Mouse (Mus musculus): Measurements from ENCODE around the gene Tubg1.
A peak's percentile ranks its signal among the peaks of the same experiment; 100 is the strongest.
"Not testable (repeated sequence)": the region's sequence is repeated elsewhere in the genome, so short reads cannot be mapped to it uniquely, and the experiment has no call there.

Gene Tubg1

DNA sequence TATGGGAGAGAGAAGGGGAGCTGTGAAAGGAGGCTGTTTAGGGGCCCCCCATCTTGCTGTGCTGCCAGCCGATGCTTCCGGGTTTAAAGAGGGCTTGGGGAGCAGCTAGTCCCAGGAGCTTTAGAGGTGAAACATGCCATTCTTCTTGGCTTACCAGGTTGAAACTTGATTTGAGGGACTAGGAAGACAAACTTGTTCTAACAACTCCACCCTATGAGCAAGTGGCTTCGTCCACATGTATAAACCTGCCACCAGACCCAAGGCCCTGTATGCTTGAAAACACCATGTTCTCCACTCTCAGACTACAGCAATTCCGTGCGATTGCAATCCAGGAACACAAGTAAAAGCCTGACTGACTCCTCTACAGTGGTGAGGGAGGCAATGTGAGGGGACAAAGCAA lies 16.7 kb upstream of the Tubg1 start:
- DNase-seq: no peak

DNA sequence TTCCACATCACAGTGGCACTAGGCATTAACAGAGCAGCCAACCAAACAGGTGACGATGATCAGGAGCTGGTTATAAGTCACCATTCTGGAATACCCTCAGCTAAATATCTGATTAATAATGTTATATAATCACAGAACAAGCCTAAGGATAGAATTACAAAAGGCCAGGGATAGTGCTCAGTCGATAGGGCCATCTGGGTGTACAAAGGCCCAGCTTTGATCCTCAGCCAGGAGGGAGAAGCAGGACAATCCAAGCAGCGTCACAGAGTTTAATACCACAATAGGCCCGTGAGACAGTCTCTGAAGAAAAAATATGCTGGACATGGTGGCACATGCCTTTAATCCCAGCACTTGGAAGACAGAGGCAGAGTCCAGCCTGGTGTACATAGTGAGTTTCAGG lies 10.4 kb upstream of the Tubg1 start:
- DNase-seq: no peak

DNA sequence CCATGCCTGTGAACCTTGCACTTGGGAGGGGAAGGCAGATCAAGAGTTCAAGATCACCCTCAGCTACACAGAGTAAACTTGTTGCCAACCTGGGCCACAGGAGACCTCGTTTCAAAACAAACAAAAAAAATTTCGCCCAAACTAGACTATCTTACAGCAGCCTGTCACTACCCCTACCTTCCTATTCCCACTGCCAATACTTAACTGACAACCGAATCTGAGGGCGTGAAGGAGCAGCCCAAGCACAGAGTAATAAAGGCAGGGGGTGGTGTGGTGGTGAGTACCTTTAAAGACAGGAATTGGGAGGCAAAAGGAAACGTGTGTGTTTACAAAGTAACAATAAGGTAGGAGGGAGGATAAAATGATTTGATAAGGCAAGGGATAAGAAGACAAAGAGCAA lies 9.0 kb upstream of the Tubg1 start:
- DNase-seq: no peak

DNA sequence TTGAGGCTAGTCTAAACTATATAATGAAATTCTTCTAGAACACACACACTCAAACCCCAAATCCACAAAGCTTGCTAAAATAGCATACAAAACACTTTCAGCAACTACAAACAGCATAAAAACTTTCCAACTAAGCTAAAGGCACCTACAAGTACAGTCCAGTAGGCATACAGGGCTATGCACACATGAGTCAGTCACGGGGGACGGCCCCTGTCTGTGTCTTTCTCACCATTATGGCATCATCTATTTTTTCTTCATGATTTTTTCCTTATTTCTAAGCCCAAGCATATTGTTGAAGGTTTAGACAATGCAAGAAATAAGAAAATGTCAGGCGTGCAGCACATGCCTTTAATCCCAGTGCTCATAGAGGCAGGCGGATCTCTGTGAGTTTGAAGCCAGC lies 8.6 kb upstream of the Tubg1 start:
- DNase-seq: no peak

DNA sequence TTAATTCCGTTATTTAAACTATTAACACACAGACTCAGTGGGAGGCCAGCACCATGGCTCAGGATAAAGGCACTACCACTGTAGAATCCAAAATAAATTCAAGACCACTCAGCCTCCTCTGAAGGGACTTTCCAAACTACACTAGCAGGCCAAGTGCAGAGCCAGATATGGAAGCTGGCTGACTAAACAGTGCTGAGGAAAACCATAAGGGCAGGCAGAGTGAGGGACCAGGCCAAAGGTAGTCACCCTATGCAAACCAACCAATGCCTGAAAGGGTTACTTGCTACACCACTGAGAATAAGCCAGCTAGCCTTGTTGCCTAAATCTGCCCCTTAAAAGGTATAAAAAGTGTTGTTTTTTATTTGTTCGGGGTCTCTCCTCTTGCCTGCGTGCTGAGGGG lies 7.6 kb upstream of the Tubg1 start:
- DNase-seq: no peak

DNA sequence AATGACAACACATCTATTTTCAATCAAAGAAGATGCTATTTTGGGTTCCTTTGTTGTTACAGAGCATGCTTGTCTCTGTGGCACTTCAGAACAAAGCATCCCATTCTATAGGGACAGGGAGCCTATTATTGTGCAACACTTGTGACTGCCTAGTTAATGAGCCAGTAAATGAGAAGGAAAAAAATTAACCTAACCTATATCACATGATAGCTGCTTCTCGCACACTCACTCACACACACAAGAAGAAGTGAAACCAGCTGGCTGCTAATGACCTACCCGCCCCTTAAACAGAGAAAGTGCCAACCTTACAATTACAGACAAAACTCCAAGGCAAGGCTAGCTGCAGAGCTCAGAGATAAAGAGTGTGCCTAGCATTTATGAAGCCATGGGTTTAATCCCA lies 4.2 kb upstream of the Tubg1 start:
- DNase-seq: no peak

DNA sequence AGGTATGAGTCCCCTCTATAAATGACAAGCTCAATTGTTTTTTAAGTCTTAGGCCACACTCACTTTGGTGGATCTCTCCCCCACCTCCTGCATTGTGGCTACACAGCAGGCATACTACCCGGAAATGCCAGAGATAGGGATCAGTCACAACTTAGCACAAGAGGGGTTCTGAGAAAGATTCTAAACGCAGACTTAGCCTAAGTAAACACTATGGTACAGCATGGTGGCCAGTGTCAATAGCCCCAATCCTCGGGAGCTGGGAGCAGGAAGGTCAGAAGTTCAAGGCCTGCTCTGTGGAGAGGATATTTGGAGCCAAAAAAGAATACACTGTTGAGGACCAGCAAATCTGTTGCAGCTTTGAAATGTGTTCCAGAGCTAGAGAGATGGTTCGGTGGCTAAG lies 1.6 kb upstream of the Tubg1 start:
- no peak for DNase-seq

DNA sequence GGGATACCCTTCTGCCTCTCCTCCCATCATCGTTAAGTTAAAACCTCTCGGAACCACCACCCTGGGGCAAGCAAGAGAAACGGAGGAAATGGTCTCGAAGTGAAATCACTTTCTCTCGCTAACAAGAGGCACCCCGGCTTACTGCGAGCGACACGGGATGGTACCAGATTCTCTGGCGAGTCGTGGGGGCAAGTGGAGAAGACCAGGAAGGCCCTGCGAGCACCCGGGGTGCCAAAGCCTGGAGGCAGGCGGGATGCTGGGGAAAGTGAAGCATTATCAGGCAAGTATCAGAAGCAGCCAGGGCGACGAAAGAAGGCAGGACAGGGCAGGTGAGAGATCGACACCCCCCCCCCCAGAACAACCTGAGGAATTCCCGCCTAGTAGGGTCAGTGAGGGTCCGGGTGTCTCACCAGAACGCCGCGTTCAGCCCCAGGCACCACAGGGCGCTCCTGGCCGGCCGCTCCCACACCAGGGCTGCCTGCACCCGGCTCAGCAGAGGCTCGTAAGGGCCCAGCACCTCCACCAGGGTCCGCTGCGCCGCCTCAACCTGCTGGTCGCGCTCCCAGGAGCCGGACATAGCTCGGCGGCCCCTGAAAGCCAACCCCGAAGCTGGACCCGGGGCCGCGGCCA lies 492 bp upstream of the Tubg1 start:
- DNase-seq: peak; percentile 12

DNA sequence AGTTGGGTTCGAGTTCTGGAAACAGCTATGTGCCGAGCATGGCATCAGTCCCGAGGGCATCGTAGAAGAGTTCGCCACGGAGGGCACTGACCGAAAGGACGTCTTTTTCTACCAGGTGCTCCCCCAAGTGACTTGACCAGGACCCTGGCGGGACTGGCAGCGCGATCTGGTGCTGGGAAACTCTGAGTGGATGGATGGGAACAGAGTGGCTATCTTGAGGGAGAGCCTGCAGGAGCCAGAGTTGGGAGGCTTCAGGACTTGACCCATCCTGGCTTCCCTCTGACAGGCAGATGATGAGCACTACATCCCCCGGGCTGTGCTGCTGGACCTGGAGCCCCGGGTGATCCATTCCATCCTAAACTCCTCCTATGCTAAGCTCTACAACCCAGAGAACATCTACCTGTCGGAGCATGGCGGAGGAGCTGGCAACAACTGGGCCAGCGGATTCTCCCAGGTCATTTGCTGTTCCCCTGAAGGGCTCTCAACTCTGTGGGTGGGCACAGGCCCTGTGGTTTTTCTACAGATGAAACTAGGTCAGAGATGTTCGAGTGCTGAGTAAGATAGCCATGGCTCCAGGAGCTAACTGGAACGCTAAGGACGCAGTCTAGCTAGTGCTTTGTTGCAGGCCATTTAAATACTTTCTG lies 929 bp downstream of the Tubg1 start:
- DNase-seq: peak; percentile 17

DNA sequence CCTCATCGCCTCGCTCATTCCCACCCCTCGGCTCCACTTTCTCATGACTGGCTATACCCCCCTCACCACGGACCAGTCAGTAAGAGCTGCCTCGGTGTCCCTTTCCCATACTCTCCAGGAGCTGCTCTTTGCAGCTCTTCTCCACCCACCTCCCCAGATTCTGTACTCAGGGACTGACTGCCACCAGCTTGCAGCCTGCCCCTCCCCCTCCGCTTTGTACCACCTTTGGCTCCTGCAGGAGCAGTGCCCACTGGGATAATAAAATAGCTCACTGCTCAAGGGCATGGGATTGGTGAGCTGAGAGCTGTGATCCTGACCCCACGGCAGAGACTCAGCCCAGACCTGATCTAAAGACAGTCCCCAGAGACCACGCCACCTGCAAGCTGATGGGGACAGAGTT lies 4.8 kb downstream of the Tubg1 start:
- not testable (repeated sequence) for DNase-seq

DNA sequence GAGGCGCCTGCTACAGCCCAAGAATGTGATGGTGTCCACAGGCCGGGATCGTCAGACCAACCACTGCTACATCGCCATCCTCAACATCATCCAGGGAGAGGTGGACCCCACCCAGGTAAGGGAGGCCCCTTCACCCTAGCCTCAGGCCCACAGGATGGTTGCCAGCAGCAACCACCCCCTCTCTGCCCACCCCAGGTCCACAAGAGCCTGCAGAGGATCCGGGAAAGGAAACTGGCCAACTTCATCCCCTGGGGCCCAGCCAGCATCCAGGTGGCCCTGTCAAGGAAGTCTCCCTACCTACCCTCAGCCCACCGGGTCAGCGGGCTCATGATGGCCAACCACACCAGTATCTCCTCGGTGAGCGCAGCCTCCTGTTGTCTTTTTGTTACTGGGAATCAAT lies 5.3 kb downstream of the Tubg1 start:
- not testable (repeated sequence) for DNase-seq

DNA sequence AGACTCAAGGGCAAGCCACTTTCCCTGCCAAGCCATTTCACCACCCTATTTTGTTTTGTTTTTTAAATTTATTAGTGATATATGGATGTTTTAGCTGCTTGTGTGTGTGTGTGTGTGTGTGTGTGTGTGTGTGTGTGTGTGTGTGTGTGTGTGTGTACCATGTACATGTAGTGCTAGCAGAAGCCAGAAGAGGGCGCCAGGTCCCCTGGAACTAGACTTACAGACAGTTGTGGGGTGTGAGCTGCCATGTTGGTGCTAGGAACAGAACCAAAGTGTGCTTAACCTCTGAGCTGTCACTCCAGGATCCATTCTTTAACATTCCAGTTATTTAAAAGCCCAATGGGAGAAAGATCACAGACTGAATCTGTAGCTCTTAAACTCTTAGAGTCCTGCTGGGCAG lies 7.3 kb downstream of the Tubg1 start:
- DNase-seq: no peak

DNA sequence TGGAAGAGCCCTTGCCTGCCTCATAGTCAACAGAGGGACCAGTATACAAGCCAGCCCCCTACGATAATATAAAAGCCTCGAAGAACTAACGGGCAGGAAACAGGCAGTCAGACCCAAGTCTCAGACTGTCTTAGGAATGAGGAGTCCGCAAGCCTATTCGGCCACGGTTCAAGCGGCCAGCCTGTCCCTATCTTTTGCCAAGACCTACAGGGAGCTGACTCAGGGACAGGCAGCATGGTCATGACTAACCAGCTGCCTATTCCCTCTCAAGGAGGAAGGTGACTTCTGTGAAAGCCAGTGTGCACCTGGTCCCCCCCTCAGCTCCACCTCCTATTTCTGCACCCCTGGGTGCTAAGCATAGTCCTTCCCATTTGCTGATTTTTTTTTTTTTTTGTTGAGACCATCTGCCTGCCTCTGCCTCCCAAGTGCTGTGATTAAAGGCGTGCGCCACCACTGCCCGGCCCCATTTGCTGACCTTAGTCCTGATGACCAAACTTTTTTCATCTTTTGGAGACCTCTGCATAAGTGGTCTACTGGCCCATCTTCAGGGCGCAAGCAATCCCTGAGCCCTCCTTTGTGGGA lies 9.3 kb downstream of the Tubg1 start:
- no peak for DNase-seq

DNA sequence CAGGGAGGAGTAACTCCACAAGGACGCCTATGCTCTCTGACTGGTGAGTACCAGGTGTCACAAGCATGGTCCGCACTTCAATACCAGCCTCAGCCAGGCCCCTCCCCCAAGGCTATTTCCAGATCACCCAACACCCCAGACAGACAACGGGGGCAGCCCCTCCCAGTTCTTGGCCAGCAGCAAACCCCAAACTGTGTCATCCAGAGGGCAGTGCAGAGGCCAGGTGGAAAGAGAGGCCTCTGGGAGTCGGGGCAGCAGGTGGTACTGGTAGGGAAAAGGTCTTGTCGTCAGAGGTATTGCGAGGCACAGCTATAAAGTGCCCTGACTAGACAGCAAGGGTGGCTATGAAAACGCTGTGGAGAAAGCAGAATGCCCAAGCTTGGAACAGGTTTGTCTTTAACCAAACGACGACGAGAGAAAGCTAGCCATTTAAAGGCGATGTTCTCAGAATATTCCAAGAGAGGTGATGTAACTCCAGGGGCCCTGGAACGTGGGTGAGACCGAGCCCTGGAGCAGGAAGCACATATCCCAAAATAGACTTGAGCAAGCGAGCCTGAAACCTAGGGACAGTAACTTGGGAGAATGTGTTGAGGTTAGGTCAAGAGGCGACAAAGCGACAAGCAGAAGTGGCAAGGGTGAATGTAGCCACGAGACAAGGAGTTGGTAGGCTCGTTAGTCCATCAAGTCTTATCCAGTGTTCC lies 10.5 kb downstream of the Tubg1 start:
- no peak for DNase-seq

DNA sequence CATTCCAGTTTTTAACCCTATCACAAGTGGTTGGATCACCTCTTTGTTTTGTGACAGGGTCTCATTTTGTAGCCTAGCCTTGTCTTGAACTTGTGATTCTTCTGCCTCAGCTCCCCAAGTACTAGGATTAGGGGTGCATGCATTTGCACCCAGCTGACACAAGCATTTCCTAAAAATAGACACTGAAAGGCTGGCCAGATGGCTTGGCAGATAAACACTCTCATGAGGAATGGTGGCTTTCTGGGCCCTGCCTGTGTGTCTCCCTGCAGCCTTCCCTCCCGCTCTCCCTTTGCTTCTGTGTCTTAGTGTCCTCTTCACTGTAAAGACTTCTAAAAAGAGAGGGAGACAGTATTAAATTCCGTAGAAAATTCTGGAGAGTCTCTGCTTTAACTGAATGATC lies 11.4 kb downstream of the Tubg1 start:
- DNase-seq: no peak

DNA sequence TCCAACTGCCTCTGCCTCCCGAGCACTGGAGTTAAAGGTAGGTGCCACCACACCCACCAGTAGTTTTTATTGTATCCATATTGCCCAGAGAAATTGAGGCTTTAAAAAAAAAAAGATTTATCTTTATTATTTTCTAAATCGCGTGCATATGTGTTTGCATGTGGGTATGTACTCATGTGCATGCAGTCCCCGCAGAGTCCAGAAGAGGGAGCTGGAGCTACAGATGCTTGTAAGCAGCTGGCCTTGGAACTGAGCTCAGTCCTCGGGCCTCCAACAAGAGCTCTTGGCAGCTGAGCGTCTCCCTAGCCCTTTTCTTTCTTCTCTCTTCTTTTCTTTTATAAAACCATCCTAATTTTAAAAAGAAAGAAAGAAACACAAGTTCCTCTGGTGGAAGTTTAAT lies 12.0 kb downstream of the Tubg1 start:
- peak; percentile 47 for DNase-seq

DNA sequence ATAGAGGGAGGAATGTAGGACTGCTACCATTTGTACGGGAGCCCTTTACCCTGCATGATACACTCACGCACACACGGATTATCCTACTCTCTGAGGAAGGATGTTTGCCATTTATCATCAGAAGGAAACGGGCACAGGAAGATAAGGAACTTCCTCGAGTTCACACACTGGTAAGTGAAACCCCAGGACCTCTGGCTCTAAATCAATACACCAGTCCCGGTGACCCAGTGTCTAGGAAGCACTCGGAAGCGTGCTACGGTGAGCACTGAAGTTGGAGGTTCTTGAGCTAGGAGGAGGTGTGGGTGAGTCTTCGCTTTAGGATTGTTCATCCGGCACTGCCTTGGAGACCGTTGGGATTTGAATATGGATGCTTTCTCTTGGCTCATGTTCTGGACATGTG lies 13.3 kb downstream of the Tubg1 start:
- DNase-seq: no peak

DNA sequence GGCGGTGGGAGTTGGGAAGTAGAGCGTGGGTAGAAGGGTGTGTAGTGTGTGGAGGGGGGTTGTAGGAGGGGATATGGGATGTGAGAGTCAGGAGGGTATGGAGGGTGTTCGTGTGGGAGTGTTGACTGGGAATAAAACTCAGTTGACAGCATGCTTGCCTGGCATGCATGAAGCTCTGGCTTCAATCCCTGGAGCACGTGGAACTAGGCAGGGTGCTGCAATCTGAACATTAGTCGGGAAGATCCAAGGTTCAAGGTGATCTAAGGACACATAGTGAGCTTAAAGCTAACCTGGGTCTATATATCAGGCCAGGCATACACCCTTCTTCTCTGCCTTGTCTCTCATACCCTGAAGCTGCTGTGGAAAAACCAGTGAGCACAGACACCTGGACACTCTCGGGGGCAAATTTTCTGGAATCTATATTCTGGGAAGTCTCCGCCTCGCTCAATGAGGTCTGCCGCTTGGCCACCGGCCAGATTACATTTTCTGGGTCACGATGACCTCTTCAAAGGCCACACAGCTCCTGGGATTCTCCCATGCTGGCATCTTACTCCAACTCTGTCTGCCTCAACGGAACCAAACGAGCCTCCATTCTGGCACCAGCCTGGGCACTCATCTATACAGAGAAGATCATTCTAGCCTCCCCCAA lies 14.6 kb downstream of the Tubg1 start:
- no peak for DNase-seq

DNA sequence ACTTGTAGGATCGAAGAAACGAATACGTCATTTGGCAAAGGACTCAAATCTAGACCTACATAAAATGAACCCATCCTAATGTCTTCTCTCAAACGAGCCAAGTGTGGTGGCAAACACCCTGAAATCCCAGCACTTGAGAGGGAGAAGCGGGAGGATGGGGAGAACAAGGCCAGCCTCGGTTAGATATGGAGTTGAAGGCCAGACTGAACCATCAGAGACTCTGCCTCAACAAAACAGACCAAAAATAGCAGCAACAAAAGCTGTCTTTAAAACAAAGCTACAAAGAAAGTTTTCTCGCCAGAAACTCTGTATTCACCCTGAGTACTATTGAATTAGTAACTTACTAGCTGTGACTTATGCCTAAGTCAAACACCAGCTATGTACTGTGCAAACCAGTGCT lies 17.3 kb downstream of the Tubg1 start:
- DNase-seq: no peak

DNA sequence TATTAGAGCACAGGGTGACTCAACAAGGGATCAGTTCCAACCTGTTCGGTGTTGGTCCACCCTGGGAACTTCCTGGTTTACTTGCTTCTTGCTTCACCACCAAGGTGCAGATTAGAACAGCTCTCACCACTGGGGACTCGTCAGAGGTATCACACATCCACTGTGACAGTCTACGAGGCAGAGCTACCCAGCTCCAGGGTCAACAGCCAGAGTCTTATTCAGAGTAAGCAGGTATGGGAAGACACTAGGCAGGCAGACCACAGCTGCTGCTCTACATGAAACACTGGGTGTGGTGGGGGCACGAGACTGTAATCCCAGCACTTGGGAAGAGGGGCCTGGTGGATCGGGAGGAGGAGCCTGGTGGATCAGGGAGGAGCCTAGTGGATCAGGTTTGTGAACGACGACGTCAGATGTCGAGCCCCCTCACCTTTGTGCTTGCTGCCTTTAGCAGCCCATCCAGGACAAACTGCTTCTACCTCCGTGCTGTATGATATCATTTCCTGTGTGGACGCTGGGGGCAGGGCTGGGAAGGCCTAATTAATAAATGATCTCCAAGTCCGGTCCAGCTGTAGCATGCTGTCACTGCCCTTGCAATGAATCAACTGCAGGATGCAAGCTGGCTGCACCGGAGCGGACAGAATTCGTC lies 18.9 kb downstream of the Tubg1 start:
- DNase-seq: no peak

DNA sequence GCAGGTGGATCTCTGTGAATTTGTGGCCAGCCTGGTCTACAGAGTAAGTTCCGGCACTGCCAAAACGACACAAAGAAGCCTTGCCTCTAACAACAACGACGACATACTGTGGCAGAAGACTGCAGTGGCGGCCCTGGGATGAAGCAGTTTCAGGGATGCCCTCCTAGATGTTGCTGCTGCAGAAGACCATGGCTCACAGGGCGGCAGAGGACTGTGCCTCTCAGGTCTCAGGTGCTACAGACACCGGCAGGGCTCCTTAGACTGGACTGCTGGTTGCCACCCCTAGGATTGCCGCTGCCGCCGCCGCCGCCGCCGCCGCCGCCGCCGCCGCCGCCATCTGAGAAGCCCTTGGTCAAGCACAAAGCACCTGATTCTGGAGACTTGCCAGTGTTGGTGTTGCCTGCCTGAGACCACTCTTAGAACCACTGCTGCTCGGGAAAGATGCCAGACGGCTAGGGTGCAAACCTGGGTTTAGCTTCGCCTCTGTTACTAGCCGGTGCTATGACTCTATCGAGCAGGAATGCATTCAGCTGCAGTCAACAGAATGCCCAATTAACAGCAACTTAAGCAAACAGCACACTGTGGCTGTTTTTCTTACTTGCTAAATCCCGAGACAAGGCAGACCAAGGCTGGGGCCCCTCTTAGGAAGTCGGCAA lies 20.6 kb downstream of the Tubg1 start:
- DNase-seq: peak; percentile 27

DNA sequence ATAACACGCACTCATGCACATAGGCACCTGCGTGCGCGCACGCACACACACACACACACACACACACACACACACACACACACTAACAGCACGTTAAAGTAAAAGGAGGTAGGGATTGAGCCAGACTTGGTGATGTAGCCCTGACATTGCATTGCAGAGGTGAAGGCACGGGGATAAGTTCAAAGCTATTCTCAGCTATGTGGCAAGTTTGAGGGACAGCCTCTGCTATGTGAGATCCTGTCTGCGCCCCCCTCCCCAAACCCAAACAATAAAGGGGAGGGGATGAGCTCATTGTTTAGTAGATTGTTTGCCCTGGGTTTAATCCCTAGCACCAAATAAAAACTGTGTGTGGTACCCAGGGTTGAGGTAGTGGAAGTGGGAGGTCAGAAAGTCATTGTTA lies 21.4 kb downstream of the Tubg1 start:
- no peak for DNase-seq
